Mouse (Mus musculus) midbrain, embryonic 12.5 days (tissue): ENCODE measurements around the gene Fam53a. TPM values are rescaled to one million over a fixed set of nuclear protein-coding genes. Genes with fewer than 3 reads are reported as not detected.

Experiments
- ATAC-seq: fragments of 200-750 bp; cut with Nextera tagmentation; 2 replicates; pipeline ENCODE4 v1.8.0; 2017; ENCODE audit warnings: low read depth, moderate TSS enrichment, moderate library complexity; ENCODE audit not compliant: low FRiP score
- H3K27ac ChIP-seq: fragments of 300-500 bp; sonication (generic); replicated peaks from 2 replicates; pipeline ENCODE4 v1.5.1; 2016; ENCODE audit warnings: mild to moderate bottlenecking
- H3K27me3 ChIP-seq: fragments of 300-500 bp; sonication (generic); 2 replicates; pipeline ENCODE4 v1.6.1; 2016; ENCODE audit warnings: mild to moderate bottlenecking
- H3K36me3 ChIP-seq: fragments of 300-500 bp; sonication (generic); 2 replicates; pipeline ENCODE4 v1.6.1; 2016
- H3K4me1 ChIP-seq: fragments of 300-500 bp; sonication (generic); 2 replicates; pipeline ENCODE4 v1.6.1; 2016
- H3K4me2 ChIP-seq: fragments of 300-500 bp; sonication (generic); replicated peaks from 2 replicates; pipeline ENCODE4 v1.6.1; 2016; ENCODE audit warnings: mild to moderate bottlenecking, moderate library complexity
- H3K4me3 ChIP-seq: fragments of 300-500 bp; sonication (generic); 2 replicates; pipeline ENCODE4 v1.5.1; 2016; ENCODE audit warnings: mild to moderate bottlenecking
- H3K9ac ChIP-seq: fragments of 300-500 bp; sonication (generic); replicated peaks from 2 replicates; pipeline ENCODE4 v1.6.1; 2016; ENCODE audit warnings: mild to moderate bottlenecking, moderate library complexity
- H3K9me3 ChIP-seq: fragments of 300-500 bp; sonication (generic); 2 replicates; pipeline ENCODE4 v1.6.1; 2016; ENCODE audit warnings: mild to moderate bottlenecking
- WGBS: fragments of 180-500 bp; shearing (Covaris S2); methylation state at CpG from one replicate; pipeline ENCODE4 v1.1.7; 2016; 5-methylcytosine and 5-hydroxymethylcytosine counted together
- polyA plus RNA-seq: library from polyadenylated mRNA; unstranded; fragments of >200 nt; fragmentation: Nextera tagmentation; extraction: Ambion mirVana; gene quantifications from 2 replicates; pipeline ENCODE4 v1.2.1, GENCODE M21; 2016

Fam53a gene
- polyA plus RNA-seq, 1 experiment from 2014 or later, result 49.2 TPM

DNA sequence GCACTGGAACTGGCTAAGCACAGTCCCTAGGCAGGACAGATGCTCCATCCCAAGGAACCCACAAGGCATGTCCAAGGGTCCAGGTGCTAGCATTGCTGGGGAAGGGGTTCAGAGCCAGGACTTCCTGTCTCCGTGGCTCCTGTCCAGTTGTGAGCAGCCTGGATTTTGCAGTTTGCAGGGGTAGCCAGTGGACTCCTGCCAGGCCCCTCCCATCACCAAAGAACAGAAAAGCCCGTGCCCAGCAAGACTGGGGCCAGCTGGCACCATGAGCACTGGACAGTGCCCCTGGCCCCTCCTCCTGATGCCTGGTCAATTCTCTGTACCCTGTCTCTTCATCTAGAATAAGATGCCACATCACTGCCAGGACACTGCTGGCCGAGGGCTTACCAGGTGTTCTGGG, 41.4 kb downstream of the Fam53a start:
- Histone ChIP-seq H3K36me3 (no peaks in the 10 kb centered on the region), H3K4me1 (no peaks in the 10 kb centered on the region), H3K27ac (no peak overlapping the region), H3K27me3 (0 out of 2 replicates have a peak, but pooled peaks cover 4% of the 10 kb centered on the region), H3K9me3 (no peaks in the 10 kb centered on the region), H3K9ac (no peak overlapping the region), H3K4me3 (no peak overlapping the region), H3K4me2 (no peak overlapping the region)
- ATAC-seq, result no peak
- WGBS, result 86% methylated on average over 3 of the region's 3 CpGs

DNA sequence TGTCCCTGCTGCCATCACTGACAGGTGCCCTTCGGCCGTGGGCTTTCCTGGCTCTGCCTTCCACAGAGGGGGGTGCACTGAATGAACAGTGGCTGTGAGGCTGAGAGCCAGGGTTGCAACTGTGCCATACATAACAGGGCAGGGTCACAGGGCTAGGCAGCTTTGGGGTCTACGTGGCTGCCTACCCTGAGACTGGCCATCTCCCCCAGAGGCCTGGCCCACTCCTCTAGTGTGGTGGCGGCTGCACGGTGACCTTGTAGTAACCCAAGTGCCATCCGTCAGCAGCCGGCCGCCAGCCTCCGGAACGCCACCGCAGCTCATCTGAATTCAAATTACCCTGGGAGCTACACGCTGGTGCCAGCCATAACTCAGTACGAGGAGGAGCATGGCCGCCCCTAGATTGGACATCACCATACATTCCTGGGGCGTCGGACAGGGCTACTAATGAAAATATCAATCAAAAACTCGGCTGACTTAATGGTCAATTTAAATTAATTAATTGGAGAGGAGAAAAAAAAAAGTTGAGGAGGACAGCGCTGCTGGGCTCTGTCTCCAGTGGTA, 41.9 kb downstream of the Fam53a start:
- no peak overlapping the region for H3K4me3 ChIP-seq
- H3K4me1 ChIP-seq, result no peaks in the 10 kb centered on the region
- H3K9me3 ChIP-seq, result no peaks in the 10 kb centered on the region
- no peak overlapping the region for H3K27ac ChIP-seq
- H3K4me2 ChIP-seq, result no peak overlapping the region
- ATAC-seq, result no peak
- H3K27me3 ChIP-seq, result 0 out of 2 replicates have a peak, but pooled peaks cover 4% of the 10 kb centered on the region
- 84% methylated on average over 18 of the region's 18 CpGs for WGBS
- no peaks in the 10 kb centered on the region for H3K36me3 ChIP-seq
- H3K9ac ChIP-seq, result no peak overlapping the region

DNA sequence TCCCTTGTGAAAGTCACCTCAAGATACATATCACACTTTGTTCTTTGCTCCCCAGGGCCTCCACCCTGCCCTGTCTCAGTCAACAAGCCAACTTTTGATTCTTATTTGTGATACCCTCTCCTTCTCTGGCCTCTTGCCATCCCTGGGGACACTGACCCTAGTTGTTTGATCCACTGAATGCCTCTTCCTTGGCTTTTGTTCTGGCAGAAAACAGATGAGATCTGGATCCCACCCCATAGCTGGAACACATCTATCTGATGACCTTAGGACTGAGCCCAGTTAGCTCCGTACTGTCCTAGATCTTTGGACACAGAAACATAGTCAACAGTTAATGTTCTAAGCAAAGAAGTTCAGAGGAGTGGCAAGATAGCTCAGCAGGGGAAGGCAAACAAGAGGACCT, 49.1 kb downstream of the Fam53a start:
- no peak overlapping the region for H3K4me2 ChIP-seq
- no peak overlapping the region for H3K4me3 ChIP-seq
- ATAC-seq, result no peak
- H3K27me3 ChIP-seq, result no peaks in the 10 kb centered on the region
- WGBS, result 90% methylated on average over 1 of the region's 1 CpGs
- no peaks in the 10 kb centered on the region for H3K4me1 ChIP-seq
- H3K27ac ChIP-seq, result no peak overlapping the region
- H3K36me3 ChIP-seq, result no peaks in the 10 kb centered on the region
- no peaks in the 10 kb centered on the region for H3K9me3 ChIP-seq
- no peak overlapping the region for H3K9ac ChIP-seq

DNA sequence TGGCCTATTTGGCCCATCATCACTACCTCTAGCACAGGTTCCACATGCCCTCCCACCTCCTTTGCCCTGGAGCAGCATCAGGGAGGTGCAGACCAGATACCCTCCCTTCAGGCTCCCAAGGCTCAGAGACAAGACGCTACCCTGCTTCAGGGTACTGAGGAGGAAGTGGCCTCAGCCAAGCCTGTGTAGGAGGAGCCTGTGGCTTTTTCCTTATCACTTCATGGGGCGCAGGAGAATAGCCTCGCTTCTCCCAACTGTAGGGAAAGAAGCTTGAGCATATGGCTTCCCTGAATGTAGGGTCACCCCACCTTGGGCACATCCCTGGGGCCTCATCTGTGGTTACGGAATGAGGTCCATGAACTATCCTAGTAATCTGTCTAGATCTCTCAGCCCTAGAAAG, 55.2 kb downstream of the Fam53a start:
- no peaks in the 10 kb centered on the region for H3K36me3 ChIP-seq
- no peak overlapping the region for H3K4me3 ChIP-seq
- no peak overlapping the region for H3K4me2 ChIP-seq
- no peaks in the 10 kb centered on the region for H3K4me1 ChIP-seq
- WGBS, result 90% methylated on average over 4 of the region's 4 CpGs
- ATAC-seq, result no peak
- no peaks in the 10 kb centered on the region for H3K27me3 ChIP-seq
- no peaks in the 10 kb centered on the region for H3K9me3 ChIP-seq
- H3K27ac ChIP-seq, result no peak overlapping the region
- no peak overlapping the region for H3K9ac ChIP-seq

DNA sequence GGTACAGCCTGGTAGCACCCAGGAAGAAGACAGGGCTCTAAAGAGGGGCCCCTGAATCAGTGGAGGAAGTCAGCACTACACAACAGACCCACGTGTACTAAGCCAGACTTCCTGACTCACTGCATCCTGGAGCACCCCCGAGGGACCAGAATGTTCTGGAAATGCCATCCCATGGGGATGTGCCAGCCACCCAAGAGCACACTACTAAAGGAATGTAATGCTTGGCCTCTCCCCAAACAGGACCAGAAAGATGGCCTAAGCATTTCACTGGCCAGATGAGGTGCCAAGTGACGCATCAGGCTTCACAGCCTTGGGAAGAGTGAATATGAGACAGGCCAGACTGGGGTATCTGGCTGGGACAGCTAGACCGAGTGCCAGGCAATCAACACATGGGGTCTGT, 63.5 kb downstream of the Fam53a start:
- no peaks in the 10 kb centered on the region for H3K4me1 ChIP-seq
- no peaks in the 10 kb centered on the region for H3K36me3 ChIP-seq
- no peak overlapping the region for H3K4me3 ChIP-seq
- WGBS, result 82% methylated on average over 4 of the region's 4 CpGs
- H3K4me2 ChIP-seq, result no peak overlapping the region
- no peak for ATAC-seq
- H3K9ac ChIP-seq, result no peak overlapping the region
- H3K27me3 ChIP-seq, result no peaks in the 10 kb centered on the region
- H3K27ac ChIP-seq, result no peak overlapping the region
- H3K9me3 ChIP-seq, result no peaks in the 10 kb centered on the region

DNA sequence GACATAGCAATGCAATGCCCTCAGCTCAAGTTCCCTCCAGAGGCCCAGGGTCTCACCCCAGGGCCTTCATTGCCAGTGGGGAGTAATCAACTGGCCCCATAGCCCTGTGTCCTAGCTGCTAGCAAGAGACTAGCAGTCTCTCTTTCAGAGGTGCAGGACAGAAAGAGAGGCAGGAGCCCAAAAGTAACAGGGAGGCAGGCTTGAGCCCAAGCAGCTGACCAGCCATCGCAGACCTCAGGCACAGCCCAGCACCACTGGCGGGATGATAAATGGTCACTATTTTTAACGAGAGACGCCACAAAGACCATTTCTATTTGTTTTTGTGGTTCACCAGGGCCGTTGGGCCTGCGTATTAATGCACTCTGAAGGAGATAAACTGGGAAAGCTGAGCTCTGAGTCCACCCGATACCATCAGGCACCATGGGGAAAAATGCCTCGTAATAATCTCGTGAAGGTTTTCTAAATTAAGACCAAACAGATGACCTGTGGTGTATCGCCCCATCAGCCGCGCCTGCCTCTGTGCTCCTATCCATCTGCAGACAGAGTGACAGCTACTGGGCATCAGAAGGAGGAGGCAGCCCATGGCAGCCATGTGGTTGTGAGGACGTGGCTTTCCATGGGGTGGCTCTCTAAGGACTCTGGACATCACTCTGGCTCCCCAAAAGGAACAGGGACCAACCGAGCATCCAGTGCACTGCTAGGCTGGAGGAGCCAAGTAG, 73.0 kb downstream of the Fam53a start:
- no peak overlapping the region for H3K4me3 ChIP-seq
- H3K27me3 ChIP-seq, result no peaks in the 10 kb centered on the region
- H3K36me3 ChIP-seq, result no peaks in the 10 kb centered on the region
- H3K9ac ChIP-seq, result no peak overlapping the region
- H3K4me2 ChIP-seq, result no peak overlapping the region
- 88% methylated on average over 14 of the region's 14 CpGs for WGBS
- ATAC-seq, result no peak
- no peak overlapping the region for H3K27ac ChIP-seq
- no peaks in the 10 kb centered on the region for H3K4me1 ChIP-seq
- H3K9me3 ChIP-seq, result no peaks in the 10 kb centered on the region

Other genes starting within 250 kb of the Fam53a start
- gene Nkx1-1, start 195.7 kb downstream of the Fam53a start, polyA plus RNA-seq, result 0.25 and 0.29 TPM in 2 replicates
- gene Gm9903, start 290 bp upstream of the Fam53a start, polyA plus RNA-seq, result 0.93 and 1.0 TPM in 2 replicates
- 231 TPM in 2 replicates for gene Slbp, start 22.9 kb upstream of the Fam53a start, polyA plus RNA-seq
- 203 and 205 TPM in 2 replicates for gene Tacc3, start 28.5 kb upstream of the Fam53a start, polyA plus RNA-seq
- gene Tmem129, start 28.8 kb upstream of the Fam53a start, polyA plus RNA-seq, result 31.8 and 37.5 TPM in 2 replicates
- 66.2 and 88.3 TPM in 2 replicates for gene Fgfr3, start 92.0 kb upstream of the Fam53a start, polyA plus RNA-seq
- 49.0 and 54.2 TPM in 2 replicates for gene Letm1, start 153.2 kb upstream of the Fam53a start, polyA plus RNA-seq
- 115 and 128 TPM in 2 replicates for gene Nsd2, start 191.1 kb upstream of the Fam53a start, polyA plus RNA-seq